Mouse (Mus musculus): ENCODE measurements around the gene Angptl2. TPM values are rescaled to one million over a fixed set of nuclear protein-coding genes. Genes with fewer than 3 reads are reported as not detected.
A peak's percentile ranks its signal among the peaks of the same experiment; 100 is the strongest.

Angptl2 gene
- polyA plus RNA-seq, 1 experiment: 15.1 TPM

GRCm38 (mm10) chr2:33178243-33178932, 37.5 kb upstream of the Angptl2 start:
- TF ChIP-seq POLR2A (IDR thresholded peaks at IDR 0.05; ENCODE audit: borderline replicate concordance, low read depth, low read length) (no peak), CTCF (IDR thresholded peaks at IDR 0.05; ENCODE audit: low read depth, low read length) (no peak)
- H3K27ac ChIP-seq (ENCODE audit: insufficient read depth, low read depth, low read length): no peak overlapping the region

GRCm38 (mm10) chr2:33179171-33179929, 36.5 kb upstream of the Angptl2 start:
- Histone ChIP-seq H3K27ac (ENCODE audit: insufficient read depth, low read depth, low read length) (no peak overlapping the region), H3K4me1 (ENCODE audit: control insufficient read depth, insufficient read depth, low read length) (peaks cover 20% of the 10 kb centered on the region), H3K4me3 (ENCODE audit: insufficient read depth, low read length) (no peak overlapping the region)
- no peak for TF ChIP-seq POLR2A (IDR thresholded peaks at IDR 0.05; ENCODE audit: borderline replicate concordance, low read depth, low read length)
- TF ChIP-seq CTCF (IDR thresholded peaks at IDR 0.05; ENCODE audit: low read depth, low read length): no peak

More at GRCm38 (mm10) chr2:33178243-33178932, 37.5 kb upstream of the Angptl2 start:
- H3K4me3 ChIP-seq (ENCODE audit: insufficient read depth, low read length): no peak overlapping the region
- H3K4me1 ChIP-seq (ENCODE audit: control insufficient read depth, insufficient read depth, low read length): peaks cover 20% of the 10 kb centered on the region

DNA sequence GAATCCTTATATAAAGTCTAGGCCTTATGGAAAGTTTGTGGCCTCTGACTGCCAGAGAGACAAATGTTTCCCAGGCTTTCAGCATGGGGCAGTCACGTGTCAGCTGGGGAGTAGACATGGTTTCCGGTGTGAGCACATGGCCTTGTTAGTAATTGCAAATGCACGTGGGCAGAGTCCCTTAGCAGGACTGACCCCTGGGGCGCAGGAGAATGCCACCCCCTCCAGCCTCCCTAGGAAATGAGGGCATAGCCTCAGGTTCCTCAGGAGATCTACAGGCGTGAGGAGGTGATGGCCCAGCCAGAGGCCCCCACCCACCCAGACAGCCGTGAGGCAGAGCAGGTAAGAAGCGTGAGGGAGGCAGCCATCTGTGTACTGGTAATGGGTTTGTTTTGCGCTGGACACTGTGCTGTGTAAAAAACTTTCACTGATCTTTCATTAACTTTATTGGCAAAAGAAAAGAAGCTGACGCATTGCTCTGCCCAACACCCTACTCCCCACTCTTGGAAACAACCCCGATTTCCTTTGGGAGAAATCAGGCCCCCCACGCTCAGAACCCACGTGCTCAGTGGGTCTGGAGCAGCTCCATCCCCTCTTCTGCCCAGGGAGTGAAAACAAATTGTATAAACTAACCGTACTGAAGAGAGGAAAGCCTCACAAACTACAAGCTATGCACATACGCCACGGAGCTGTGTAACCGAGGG, 35.8 kb upstream of the Angptl2 start:
- no peak overlapping the region for H3K27ac ChIP-seq (ENCODE audit: insufficient read depth, low read depth, low read length)
- no peak overlapping the region for H3K4me3 ChIP-seq (ENCODE audit: insufficient read depth, low read length)
- TF ChIP-seq POLR2A (IDR thresholded peaks at IDR 0.05; ENCODE audit: borderline replicate concordance, low read depth, low read length) (no peak), CTCF (IDR thresholded peaks at IDR 0.05; ENCODE audit: low read depth, low read length) (no peak)
- H3K4me1 ChIP-seq (ENCODE audit: control insufficient read depth, insufficient read depth, low read length): peaks cover 20% of the 10 kb centered on the region

DNA sequence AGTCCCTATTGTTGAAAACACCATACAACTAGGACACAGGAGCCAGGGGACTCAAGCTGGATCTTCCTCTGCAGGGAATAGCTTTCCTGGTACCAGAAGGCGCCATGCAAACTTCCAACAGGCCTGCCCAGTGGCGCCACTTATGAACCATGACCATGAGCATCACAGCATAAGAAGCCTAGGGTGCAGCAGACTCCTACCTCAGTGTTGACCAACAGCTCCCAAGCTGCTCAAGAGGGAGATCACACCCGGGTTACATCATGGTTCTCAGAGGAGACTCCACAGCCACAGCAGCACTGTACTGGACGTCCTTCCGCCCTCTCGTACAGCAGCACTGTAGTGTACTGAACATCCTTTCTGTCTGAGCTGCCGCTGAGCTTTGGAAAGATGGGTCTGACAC, 32.5 kb upstream of the Angptl2 start:
- no peak for TF ChIP-seq POLR2A (IDR thresholded peaks at IDR 0.05; ENCODE audit: borderline replicate concordance, low read depth, low read length)
- TF ChIP-seq CTCF (IDR thresholded peaks at IDR 0.05; ENCODE audit: low read depth, low read length): no peak
- peaks cover under 1% of the 10 kb centered on the region for H3K4me1 ChIP-seq (ENCODE audit: control insufficient read depth, insufficient read depth, low read length)

DNA sequence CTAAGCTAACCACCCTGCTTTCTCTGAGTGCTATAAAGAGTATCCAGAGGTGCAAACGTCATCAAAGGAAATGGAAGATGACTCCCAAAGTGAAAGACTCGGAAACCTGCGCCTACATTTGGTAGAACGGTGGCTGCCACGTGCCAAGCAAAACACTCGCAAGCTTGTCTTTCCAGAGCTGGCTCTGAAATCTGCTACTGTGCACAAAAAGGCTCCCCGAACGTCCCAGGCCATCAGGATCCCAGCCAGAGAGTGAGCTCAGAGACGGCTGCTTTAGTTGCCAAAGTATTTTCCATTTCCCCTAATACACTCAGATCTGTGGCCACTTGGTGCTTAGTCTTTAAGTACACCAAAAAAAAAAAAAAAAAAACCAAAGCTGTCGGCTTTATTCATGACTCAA, 31.2 kb upstream of the Angptl2 start:
- no peak overlapping the region for H3K4me3 ChIP-seq (ENCODE audit: insufficient read depth, low read length)
- no peak overlapping the region for H3K27ac ChIP-seq (ENCODE audit: insufficient read depth, low read depth, low read length)
- no peak for TF ChIP-seq CTCF (IDR thresholded peaks at IDR 0.05; ENCODE audit: low read depth, low read length)
- no peak for TF ChIP-seq POLR2A (IDR thresholded peaks at IDR 0.05; ENCODE audit: borderline replicate concordance, low read depth, low read length)
- no peaks in the 10 kb centered on the region; the same call in 1 of the 2 replicates for H3K4me1 ChIP-seq (ENCODE audit: control insufficient read depth, insufficient read depth, low read length)

More for the DNA sequence above, 32.5 kb upstream of the Angptl2 start:
- Histone ChIP-seq H3K27ac (ENCODE audit: insufficient read depth, low read depth, low read length) (no peak overlapping the region), H3K4me3 (ENCODE audit: insufficient read depth, low read length) (no peak overlapping the region)

- H3K4me1 ChIP-seq (ENCODE audit: control insufficient read depth, insufficient read depth, low read length): no peaks in the 10 kb centered on the region
- no peak for TF ChIP-seq POLR2A (IDR thresholded peaks at IDR 0.05; ENCODE audit: borderline replicate concordance, low read depth, low read length)
- peak; percentile 67 for TF ChIP-seq CTCF (IDR thresholded peaks at IDR 0.05; ENCODE audit: low read depth, low read length)
- no peak overlapping the region for H3K27ac ChIP-seq (ENCODE audit: insufficient read depth, low read depth, low read length)
- H3K4me3 ChIP-seq (ENCODE audit: insufficient read depth, low read length): no peak overlapping the region
Observed at GRCm38 (mm10) chr2:33185258-33185657, 30.6 kb upstream of the Angptl2 start.

DNA sequence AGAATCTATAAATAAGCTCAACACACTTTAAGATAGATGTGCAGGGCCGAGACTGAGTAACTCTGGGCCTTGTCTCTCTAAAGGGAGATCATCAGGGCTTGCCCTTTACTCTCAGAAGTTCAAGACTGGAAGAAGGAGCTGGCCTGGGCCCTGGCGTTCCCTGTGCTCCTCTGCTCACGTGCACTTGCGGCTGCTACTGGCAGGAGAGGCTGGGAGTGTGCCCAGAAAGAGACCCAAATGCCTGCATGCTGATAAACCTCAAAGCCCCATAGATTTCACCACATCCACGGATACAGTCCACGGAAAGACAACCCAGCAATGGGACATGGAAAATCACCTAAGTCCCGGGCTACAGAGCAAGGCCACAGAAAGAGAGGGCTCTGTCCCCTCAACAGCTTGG, 29.4 kb upstream of the Angptl2 start:
- Histone ChIP-seq H3K4me1 (ENCODE audit: control insufficient read depth, insufficient read depth, low read length) (no peaks in the 10 kb centered on the region), H3K27ac (ENCODE audit: insufficient read depth, low read depth, low read length) (no peak overlapping the region), H3K4me3 (ENCODE audit: insufficient read depth, low read length) (no peak overlapping the region)
- TF ChIP-seq CTCF (IDR thresholded peaks at IDR 0.05; ENCODE audit: low read depth, low read length) (no peak), POLR2A (IDR thresholded peaks at IDR 0.05; ENCODE audit: borderline replicate concordance, low read depth, low read length) (no peak)

GRCm38 (mm10) chr2:33187874-33188273, 28.0 kb upstream of the Angptl2 start:
- no peak overlapping the region for H3K27ac ChIP-seq (ENCODE audit: insufficient read depth, low read depth, low read length)
- H3K4me3 ChIP-seq (ENCODE audit: insufficient read depth, low read length): no peak overlapping the region
- H3K4me1 ChIP-seq (ENCODE audit: control insufficient read depth, insufficient read depth, low read length): no peaks in the 10 kb centered on the region
- TF ChIP-seq CTCF (IDR thresholded peaks at IDR 0.05; ENCODE audit: low read depth, low read length) (no peak), POLR2A (IDR thresholded peaks at IDR 0.05; ENCODE audit: borderline replicate concordance, low read depth, low read length) (no peak)

DNA sequence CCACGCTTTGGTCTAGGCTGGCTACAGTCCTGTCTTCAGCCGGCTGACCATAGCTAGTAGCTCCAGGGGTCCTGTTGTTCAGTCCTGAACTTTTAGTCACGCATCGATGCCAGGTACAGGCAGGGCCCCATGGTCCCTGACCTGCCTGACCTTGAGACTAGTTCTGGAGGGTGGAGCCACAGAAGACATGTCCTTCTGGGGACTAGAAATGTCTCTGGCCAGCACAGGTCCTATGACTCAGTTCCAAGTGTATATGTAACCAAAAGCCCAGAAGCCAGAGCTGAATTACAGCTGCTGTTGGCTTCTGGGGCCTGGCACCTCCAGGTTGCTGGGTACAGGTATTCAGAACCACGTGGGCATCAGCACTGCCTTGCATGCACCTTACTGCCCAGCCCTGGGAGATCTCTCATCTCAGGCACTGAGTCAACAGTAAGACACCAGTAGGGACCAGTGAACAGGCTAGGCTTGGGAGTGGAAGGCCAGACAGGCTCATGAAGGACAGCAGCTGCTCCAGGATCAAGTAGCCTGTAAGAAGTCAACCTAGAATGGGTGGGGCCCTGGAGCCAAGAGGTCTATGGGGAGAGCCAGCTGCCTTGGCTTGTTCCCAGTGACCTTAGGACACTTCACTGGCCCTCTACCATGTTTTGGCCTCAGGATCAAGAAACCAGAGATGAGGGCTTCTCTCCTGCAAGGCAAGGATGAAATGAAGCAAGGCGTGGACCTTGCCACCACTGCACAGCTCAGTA, 26.8 kb upstream of the Angptl2 start:
- H3K4me1 ChIP-seq (ENCODE audit: control insufficient read depth, insufficient read depth, low read length): no peaks in the 10 kb centered on the region
- TF ChIP-seq CTCF (IDR thresholded peaks at IDR 0.05; ENCODE audit: low read depth, low read length) (no peak), POLR2A (IDR thresholded peaks at IDR 0.05; ENCODE audit: borderline replicate concordance, low read depth, low read length) (no peak)
- no peak overlapping the region for H3K27ac ChIP-seq (ENCODE audit: insufficient read depth, low read depth, low read length)
- no peak overlapping the region for H3K4me3 ChIP-seq (ENCODE audit: insufficient read depth, low read length)

All from bone marrow macrophage, adult 2 months (primary cell).